Mouse (Mus musculus) monocyte, adult 2 months (primary cell): ENCODE data around the gene Dalrd3.

Source experiments
- DNase-seq, 2 experiments: peaks; one replicate each; pipeline ENCODE4 v3.0.0; 2022; ENCODE audit warnings: low spot score in 2 of 2, low read depth in 1 of 2

Gene Dalrd3

DNA sequence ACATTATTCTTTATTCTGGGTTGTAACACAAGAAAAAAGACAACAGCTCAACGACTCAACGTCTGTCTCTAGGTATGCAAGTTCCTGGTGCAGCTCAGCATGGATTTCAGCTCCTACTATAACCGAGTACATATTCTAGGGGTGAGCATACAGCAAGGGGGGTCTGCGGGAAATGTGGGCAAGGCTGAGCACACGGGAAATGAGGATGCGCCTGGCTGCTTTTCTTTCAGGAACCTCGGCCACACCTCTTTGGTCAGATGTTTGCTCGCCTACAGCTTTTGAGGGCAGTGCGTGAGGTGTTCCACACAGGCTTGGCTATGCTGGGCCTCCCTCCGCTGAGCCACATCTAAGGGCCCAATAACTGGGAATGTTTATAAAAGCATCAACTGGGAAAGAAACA lies 2.6 kb downstream of the Dalrd3 start:
- no peak for DNase-seq

DNA sequence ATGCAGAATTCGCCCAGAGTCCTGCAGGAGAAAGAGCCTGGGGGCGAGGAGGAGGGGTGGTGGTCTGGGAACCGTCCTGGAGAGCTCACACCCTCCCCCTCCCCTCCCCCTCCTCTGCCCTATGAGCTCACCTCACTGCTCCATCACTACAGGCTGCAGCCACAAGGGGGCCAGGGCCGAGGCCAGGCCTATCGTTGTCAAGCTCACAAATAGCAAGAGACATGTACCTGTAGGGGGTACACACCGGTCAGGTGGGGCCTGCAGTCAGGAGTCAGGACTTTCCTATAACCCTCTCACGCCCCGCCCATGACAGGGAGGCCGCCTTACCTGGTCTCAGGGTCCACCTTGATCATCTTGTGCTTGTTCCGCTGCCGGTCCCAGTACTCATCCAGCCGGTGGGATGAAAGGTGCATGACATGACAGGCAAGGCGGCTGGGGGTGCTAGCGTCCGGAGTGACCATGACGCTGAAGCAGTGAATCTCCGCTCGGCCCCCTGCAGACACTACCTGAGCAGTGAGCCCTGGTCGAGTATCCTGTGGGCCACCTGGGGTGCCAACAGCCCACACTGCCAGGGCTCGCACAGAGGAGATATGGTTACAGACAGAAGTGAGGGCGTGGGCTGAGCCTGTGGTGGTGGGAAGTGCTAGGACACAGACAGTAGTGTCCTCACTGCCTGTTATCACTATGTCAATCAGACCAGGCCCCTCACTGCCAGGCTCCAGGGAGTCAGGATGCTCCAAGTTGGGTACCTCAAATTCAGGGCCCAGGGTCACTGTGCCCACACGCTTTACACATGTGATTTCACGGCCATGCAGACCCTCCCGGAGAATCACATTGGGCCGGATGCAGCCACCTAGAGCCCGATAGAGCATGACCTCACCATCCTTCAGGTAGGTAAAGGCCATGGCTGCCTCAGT lies 4.3 kb downstream of the Dalrd3 start:
- DNase-seq: no peak

DNA sequence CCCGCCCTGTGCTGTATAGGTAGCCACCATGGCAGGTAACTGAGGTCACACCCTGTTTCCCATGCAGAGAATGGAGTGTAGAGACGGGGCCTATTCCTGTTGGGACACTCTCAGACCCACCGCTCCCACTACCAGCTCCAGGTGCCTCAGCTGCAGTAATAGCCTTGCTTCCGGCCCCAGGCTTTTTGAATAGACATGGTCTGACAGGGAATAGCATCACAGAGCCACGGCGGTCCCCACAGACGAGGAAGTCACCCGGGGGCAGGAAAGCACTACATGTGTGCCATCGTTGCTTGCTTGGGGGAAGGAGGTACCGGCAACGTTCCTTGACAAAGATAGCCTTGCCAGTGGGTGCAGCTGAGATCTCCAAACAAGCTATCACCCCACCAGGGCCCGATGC lies 5.2 kb downstream of the Dalrd3 start:
- DNase-seq: no peak

DNA sequence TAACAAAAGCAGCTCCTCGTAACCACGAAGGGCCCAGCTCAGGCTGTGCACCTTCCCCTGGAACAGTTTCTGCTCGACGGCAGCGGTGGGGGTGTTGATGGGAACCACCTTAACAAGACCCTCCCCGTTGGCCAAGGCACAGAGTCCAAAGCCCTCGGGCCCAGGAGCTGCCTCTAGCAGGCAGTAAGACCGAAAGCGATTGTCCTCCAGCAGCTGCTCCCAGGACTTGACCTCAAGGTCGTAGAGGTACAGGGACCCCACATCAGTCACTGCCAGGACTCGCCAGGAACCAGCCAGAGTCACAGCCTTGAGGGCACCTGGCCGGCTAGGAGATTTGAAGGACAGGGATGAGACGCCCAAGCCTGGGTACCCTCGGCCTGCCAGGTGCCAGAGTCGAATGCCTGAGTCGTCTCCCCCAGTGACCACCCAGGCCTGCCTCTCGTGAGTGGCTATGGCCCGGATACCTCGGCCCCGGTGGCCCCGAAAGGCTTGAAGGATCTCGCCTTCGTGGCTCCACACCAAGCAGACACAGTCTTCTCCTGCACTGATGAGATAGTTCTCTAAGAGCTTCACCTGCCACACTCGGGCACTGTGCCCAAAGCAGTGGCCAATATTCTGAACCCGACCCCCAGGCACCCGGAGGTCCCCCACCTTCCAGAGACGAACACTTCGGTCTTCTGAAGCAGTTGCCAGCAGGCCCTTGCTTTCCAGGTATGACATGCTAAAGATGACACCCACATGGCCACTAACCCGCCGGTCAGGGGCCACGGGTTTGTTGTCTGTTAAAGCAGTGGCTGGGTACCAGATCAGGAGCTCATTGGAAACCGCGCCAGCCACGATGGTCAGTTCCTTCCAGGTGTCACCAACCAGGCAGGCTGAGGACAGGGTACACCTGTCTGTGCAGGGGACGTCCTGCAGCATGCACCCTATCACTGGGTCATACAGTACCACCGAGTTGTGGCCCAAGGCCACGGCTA lies 5.9 kb downstream of the Dalrd3 start:
- no peak for DNase-seq

DNA sequence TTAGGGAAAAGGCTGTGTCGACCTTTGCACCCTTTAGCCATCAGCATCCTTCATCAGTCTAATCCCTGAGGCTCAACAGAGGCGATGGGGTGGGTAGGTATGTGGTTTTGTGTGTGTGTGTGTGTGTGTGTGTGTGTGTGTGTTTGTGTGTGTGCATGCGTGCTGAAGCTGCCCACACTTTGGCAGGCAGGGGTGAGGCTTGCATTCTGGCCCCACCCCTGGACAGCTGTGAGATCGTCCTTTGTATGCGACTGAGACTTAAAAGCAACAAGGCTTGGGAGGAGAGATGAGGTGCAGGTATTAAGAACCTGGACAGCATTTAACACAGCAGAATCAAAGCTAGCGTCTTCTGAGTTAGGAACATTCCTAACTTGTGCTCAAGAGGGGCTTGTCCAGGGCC lies 7.3 kb downstream of the Dalrd3 start:
- DNase-seq: no peak

DNA sequence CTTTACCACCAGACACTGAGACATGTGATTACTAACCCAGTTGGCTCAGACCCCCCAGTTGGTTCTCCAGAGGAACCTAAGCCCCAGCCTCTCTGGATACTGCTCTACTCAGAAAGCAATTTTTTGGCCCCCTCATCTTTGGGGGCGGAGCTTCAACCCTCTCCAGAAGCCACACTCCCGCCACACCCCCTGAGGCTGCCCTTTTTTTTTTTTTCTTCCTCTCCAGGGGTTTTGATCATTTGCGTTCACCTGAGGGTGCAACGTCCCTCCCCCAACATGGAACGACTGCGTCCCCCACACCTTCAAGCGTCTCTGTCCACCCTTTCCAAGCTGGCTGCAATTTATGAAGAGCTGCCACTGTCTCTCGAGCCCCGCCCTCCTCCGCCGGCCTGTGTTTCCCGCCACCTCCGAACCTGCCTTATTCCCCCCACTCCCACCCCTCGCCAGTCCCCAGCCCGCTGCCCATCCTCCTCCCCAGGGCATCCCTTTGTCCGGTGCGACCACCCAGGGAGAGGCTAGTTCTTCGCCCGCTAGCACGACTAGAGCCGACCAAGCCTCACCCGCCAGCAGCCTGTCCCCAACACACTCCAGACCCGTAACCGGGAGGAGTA lies 8.4 kb downstream of the Dalrd3 start:
- DNase-seq: no peak

DNA sequence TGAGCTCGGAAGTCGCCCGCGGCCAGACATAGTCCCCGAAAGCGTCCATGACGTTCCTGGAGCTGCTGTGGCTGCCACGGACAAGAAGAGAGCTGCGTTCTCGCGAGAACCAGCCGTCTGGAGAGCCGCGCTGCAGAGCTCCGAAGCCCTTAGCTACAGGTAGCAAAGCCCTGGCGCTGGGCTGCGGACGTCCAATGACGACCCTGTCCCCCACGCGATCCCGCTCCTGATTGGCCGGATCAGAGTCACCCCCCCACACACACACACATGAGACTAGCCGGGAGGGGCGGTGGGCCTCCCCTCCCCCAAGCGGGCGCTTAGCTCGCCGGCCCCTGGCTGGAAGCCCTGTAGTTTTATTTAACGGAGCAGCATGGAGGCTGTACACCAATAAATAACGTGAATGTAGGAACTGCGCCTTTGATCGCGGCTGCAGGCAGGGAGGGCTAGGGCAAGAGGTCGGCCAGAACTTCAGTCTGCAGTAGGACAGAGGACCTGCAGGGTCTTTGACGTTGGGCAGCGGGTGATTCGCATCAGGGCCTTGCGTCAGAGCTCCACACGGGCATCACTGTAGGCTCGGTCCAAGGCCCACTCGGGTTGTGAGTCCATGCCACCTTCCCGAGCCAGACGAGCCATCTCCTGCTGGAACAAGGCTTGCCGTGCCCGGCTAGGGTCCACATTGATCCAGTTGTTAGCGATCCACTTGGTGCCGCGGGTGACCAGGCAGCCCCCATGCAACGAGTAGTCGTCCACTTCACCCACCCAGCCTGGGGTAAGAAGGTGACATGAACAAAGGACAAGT lies 9.1 kb downstream of the Dalrd3 start, which contains the start of gene Wdr6:
TSS of gene Wdr6 (minus strand) at position 195 of the 799 bp plus-strand sequence.
- peak in 1 of 2 experiments; percentile 56 for DNase-seq

DNA sequence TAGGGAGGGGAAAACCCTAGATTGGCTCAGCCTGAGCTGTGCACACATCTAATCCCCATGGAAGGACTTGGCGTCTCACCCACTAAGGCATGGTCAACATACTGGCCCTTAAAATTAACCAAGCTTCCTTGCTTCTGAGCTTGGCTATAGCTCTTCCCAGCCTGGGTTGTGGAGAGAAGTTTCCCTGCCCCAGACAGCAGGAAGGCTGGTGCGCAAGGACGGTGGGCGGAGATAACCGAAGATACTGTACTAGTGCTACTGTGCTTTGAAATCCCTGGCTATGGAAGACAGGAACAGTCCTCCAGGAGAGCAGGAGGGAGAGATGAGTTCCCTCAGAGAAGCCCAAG lies 9.6 kb downstream of the Dalrd3 start:
- DNase-seq: no peak

DNA sequence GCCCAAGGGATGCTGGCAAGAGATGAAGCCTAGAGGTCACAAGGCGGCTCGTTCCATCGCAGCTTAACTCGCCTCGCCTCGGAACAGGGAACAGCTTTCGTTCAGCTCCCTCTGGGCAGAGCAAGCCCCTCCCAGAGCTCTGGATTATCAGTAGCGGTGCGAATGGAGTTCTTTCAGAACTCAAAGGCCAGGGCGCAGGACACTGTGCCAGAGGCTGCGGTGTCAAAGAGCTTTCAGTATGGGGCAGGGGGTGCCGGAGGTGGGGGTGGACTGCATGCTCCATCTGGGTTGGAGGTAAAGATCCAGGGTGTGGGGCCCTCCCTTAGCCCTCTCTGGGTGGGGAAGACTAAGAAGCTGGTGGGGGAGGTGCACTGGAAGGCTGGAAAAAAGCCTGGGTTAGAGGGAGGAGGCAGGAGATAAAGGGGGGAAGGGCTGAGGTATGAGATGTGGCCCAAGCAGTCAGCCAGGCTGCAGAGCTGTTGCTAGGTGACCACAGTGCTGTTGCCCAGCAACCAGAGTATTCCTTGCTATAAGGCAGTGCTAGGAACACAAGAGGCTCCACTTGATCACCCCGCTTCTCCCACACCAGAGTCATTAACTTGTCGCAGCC lies 18.0 kb downstream of the Dalrd3 start:
- DNase-seq: no peak

DNA sequence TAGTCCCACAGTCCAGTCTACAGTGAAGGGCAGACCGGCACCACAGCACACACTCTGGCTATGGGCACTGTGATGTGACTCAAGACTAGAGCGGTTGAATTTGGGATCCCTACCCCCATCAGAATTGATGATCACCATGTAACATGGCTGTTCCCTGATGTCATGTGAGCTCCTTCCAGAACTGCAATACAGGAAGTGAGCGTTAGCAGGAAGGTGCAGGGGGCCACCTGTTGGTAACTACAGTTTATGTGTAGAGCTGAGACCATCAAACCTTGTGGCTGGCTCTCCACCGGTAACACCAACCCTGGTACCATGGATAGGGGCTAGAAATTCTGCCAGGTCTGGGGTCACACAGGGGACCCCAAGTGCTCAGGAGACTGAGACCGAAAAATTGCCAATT lies 19.5 kb downstream of the Dalrd3 start:
- no peak for DNase-seq

DNA sequence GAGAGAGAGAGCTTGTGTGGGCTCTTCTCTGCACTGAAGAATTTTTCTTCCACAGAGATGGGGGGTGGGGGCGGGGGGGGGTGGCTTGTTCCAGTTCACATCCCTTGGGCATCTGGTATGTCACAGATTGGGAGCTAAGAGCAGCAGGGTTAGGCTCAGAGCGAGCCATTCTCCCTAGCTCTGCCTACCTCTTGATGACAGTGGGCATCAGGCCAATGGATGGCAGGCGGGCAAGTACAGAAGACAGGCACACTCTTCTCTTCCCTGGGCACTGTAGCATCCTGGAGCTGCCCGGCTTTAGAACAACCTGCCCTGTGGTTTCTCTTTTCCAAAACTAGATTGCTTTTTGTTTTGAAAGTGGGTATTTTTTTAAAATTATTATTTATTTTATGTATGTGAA lies 21.8 kb downstream of the Dalrd3 start:
- DNase-seq: no peak

DNA sequence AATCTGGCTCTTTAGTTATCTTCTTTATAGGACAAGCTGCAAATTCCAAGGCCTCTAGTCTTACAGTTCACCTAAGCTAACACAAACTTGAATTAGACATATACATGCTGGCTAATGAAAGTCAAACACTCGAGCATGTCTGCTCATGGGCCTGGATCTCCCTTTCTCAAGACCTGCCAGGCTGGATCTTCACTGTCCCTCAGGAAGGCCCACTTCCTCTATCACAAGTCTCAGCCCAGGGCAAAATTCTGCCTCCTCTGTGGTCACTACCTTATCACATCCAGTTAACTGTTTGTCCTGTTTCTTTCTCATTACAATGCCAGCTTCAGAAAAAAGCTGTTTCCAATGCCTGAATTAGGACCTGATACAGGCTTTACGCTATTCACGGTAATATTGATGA lies 24.7 kb downstream of the Dalrd3 start:
- DNase-seq: no peak

DNA sequence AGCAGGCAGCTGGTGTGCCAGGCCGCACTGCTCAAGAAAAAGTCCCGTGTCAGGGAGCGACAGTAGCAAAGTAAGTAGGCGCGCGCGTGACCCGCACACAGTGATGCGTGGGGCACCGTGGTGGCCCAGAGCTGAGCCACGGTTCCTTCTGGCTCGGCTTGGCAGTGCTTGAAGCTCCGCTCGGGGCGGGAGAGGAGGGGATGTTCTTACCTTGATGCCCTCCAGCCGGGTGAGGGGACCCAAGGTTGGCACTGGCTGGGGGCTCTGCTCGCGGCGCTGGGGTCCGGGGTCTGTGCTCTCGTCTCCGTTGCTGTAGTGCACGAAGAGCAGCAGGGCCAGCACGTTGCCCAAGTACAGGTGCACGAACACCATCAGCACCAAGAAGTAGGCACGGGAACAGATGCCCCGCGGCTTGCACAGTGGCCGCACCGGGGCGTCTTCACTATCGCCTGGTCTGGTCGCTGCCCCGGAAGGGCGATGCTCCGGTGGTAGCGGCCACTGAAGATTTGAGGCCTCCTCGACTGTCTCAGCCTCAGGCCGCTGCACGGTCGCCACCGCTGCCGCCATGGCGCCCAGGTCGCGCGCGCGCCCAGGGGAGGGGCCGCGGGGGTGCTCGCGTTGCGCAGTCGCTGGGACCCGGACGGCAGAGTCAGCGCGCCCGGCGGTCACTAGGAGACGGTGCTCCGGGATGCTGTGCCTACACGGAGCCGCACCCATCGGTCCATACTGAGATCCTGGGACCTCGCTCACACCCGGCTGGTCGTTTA lies 27.5 kb downstream of the Dalrd3 start, which contains the start of gene P4htm:
TSS of gene P4htm (minus strand) at position 670 of the 767 bp plus-strand sequence.
- no peak for DNase-seq

DNA sequence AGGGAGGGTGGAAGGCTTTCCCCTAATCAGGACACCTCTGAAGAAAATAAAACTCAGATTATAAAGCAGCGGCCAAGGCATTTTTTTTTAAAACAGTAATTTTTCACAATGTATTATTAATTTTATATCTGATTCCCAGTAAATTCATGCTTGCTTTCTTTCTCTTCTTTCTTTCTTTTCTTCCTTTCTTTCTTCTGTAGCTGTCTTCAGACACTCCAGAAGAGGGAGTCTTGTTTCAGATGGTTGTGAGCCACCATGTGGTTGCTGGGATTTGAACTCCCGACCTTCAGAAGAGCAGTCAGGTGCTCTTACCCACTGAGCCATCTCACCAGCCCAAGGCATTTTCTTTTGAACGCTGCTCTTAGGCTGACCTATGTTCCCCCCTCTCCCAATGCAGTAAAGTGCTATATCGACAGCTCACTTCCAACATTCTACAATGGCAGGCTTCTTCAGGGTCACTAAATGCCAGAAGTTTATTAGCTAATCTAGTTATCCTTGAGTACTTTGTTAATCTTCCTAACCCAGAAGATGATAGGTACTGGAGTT lies 29.4 kb downstream of the Dalrd3 start:
- no peak for DNase-seq

DNA sequence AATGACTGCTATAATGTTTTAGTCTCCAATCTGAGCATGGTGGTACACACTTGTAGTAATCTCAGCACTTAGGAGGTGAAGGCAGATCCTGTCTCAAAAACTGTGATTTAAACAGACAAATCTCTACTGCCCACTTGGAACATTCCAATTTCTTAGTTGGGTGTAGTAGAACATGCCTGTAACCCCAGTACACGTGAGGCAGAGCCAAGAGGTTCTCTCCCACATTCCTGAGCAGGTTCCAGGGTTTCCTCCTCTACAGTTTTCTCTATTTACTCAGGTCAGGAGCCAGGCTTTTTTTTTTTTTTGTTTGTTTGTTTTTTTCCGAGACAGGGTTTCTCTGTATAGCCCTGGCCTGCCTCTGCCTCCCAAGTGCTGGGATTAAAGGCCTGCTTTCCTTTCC lies 30.3 kb downstream of the Dalrd3 start:
- DNase-seq: no peak

DNA sequence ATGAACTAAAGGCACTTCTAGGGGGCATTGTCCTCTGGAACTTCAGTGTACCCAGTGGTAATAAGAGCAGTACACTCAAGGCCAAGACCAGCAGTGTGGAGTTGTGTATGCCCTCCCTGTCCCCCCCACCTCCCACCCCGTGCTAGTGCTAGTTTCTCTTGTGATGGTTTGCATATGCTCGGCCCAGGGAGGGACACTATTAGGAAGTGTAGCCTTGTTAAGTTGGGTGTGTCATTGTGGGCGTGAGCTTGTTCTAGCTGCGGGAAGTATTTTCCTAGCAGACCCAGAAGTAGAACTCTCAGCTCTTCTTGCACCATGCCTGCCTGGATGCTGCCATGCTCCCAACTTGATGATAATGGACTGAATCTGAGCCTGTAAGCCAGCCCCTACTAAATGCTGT lies 32.3 kb downstream of the Dalrd3 start:
- DNase-seq: no peak

DNA sequence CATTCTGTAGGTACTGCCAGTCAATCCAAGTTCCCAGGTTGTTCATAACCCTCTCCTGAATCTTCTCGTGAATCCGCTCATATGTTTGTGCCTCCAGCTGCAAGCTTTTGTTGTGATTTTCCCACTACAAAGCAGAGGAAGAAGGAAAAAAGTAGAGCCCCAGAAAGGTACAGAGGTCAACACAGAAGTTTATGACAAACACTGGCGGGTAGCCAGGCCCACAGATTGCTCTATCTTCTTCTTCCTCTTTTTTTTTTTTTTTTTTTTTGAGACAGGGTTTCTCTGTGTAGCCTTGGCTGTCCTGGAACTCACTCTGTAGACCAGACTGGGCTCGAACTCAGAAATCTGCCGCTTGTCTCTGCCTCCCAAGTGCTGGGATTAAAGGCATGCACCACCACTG lies 38.2 kb downstream of the Dalrd3 start:
- peak in 1 of 2 experiments; percentile 12 for DNase-seq

DNA sequence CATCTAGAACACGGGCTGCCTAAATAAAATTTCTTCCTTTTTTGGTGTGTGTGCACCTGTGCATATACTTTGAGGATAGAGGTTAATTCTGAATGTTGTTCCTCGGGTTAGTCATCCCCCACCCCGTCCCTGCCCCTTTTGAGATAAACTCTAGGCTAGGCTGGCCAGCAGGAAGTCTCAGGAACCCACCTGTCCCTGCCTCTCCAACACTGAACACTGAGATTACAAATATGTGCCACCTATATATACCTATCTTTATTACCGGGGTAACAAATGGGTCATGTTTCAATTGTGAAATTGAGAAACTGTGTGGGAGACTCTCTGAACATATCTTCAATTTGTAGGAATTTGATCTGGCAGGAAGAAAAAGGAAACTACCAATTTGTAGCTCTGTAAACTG lies 39.2 kb downstream of the Dalrd3 start:
- DNase-seq: no peak

DNA sequence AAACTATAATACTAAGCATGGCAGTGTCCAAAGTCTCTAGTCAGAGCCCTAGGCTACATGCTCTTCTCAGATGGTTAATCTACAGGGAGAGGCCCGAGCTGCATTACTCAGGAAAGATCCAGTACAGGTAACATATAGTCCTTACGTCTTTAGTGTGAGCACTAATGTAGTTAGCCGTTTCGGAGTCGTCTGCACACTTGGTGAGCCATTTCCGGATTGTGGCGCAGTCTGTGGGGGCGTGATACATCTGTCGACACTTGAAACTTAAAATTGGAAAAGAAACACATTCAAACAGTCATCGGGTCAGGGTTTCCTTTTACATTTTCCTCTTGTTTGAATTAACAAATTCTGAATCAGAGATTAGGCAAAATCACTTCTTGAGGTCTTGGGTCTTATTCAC lies 41.8 kb downstream of the Dalrd3 start:
- DNase-seq: no peak
